Mouse (Mus musculus): Measurements from ENCODE around the gene Igf2r. TPM values are rescaled to one million over a fixed set of nuclear protein-coding genes. Genes with fewer than 3 reads are reported as not detected.

The Igf2r gene
- polyA plus RNA-seq, 1 experiment from 2014 or later: 43.7 TPM

DNA sequence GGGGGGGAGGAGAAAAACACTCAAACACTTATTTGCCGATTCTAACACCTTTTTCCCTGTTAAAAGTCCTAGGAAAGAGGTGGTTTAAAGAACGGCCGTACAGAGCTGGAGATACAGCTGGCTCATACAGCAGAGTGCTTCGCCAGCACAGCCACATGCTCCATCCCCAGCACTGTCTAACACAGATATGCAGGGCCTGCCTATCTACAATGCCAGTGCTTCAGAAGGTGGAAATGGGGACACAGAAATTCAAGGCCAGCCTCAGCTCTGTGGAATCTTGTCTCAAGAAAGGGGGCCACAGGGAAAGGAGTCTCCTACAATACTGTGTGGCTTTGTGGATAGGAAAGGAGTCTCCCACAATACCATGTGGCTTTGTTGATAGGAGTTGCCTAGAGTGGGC, 52.0 kb downstream of the Igf2r start:
- 62% methylated on average over 4 of the region's 4 CpGs for WGBS
- no peak overlapping the region for H3K4me3 ChIP-seq (ENCODE audit: low read depth, low read length)
- peaks cover 17% of the 10 kb centered on the region for H3K36me3 ChIP-seq (ENCODE audit: control insufficient read depth, insufficient read depth, low read length)
- no peak overlapping the region for H3K27ac ChIP-seq (ENCODE audit: low read depth, low read length)
- DNase-seq (ENCODE audit: low spot score) (no peak), ATAC-seq (replicated peaks; ENCODE audit: low FRiP score) (peak; percentile 63)
- no peaks in the 10 kb centered on the region for H3K27me3 ChIP-seq (replicated peaks; ENCODE audit: control insufficient read depth, insufficient read depth, low read length)
- peaks cover 4% of the 10 kb centered on the region; the same call in 1 of the 2 replicates for H3K4me1 ChIP-seq (replicated peaks; ENCODE audit: control insufficient read depth, insufficient read depth, low read length)
- no peaks in the 10 kb centered on the region for H3K9me3 ChIP-seq (ENCODE audit: control insufficient read depth, low read length)
- H3K9ac ChIP-seq (ENCODE audit: low read depth, low read length): no peak overlapping the region
- no peak overlapping the region for H3K4me2 ChIP-seq

DNA sequence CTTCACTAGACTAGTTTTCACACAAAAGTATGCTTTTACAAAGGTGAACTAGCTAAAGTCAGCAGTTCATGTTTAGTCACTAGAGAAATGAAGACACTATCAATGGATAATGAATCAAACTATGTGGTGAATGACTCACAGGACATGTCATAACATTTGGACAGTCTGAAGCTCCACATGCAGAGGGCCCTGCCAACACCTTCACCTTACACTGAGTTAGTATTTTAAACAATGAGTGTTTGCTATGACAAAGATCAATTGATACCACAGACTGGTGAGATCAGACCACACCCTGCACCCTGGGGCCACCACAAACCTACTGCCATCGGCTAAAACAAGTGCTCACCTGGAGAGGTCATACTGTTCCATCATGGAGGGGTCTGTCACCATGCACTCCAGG, 54.4 kb downstream of the Igf2r start:
- Histone ChIP-seq H3K27me3 (replicated peaks; ENCODE audit: control insufficient read depth, insufficient read depth, low read length) (no peaks in the 10 kb centered on the region), H3K36me3 (ENCODE audit: control insufficient read depth, insufficient read depth, low read length) (peaks cover 25% of the 10 kb centered on the region), H3K4me2 (no peak overlapping the region), H3K27ac (ENCODE audit: low read depth, low read length) (no peak overlapping the region), H3K9me3 (ENCODE audit: control insufficient read depth, low read length) (no peaks in the 10 kb centered on the region), H3K4me3 (ENCODE audit: low read depth, low read length) (no peak overlapping the region), H3K9ac (ENCODE audit: low read depth, low read length) (no peak overlapping the region), H3K4me1 (replicated peaks; ENCODE audit: control insufficient read depth, insufficient read depth, low read length) (peaks cover 4% of the 10 kb centered on the region; the same call in 1 of the 2 replicates)
- no peak for ATAC-seq (replicated peaks; ENCODE audit: low FRiP score)
- 47% methylated on average over 1 of the region's 1 CpGs for WGBS
- DNase-seq (ENCODE audit: low spot score): no peak

DNA sequence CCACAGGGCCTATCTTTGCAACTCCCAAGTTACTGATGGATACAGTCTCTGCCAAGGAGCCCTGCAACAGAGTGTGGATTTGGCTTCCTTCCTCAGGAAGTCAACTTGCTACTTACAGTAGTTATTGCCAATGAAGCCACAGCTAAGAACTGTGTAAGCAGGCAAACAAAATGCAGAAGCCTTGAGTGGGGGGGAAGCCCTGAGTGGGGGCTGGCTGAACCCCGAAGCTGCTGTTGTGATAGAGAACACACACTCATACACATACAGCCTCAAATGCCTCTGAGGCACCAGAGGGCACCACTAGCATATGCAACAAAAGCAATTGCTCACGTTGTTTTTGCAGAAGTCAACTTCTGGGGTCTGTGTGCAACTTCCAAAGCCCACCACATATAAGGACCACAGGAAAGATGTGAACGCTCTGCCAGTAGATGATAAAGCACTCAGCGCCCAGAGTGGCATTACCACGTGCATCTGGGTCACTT, 55.3 kb downstream of the Igf2r start:
- no peak for DNase-seq (ENCODE audit: low spot score)

DNA sequence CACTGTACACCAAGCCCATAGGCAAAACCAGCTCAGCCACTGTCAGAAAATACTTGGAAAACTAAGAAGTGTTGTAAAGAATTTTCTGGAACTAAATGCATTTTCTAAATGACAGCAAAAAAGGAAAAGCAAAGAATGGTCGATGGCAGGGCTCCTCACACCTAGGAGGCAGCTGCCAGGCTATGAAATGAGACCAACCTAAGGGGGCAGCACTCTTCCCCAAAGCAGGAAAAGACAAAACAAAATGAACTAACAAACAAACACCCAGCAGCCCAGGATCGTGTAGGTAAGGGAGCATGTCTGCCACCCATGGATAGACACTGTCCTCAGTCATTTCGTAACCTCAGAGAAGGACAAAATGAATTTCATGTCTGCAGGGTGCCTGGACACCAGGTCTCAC, 56.5 kb downstream of the Igf2r start:
- no peaks in the 10 kb centered on the region for H3K27me3 ChIP-seq (replicated peaks; ENCODE audit: control insufficient read depth, insufficient read depth, low read length)
- H3K9me3 ChIP-seq (ENCODE audit: control insufficient read depth, low read length): no peaks in the 10 kb centered on the region
- ATAC-seq (replicated peaks; ENCODE audit: low FRiP score) (no peak), DNase-seq (ENCODE audit: low spot score) (no peak)
- 79% methylated on average over 3 of the region's 3 CpGs for WGBS
- no peak overlapping the region for H3K4me2 ChIP-seq
- H3K9ac ChIP-seq (ENCODE audit: low read depth, low read length): no peak overlapping the region
- peaks cover 26% of the 10 kb centered on the region for H3K36me3 ChIP-seq (ENCODE audit: control insufficient read depth, insufficient read depth, low read length)
- no peak overlapping the region for H3K4me3 ChIP-seq (ENCODE audit: low read depth, low read length)
- H3K4me1 ChIP-seq (replicated peaks; ENCODE audit: control insufficient read depth, insufficient read depth, low read length): peaks cover 4% of the 10 kb centered on the region; the same call in 1 of the 2 replicates
- no peak overlapping the region for H3K27ac ChIP-seq (ENCODE audit: low read depth, low read length)

More for the DNA sequence above, 55.3 kb downstream of the Igf2r start:
- Histone ChIP-seq H3K27ac (ENCODE audit: low read depth, low read length) (no peak overlapping the region), H3K27me3 (replicated peaks; ENCODE audit: control insufficient read depth, insufficient read depth, low read length) (no peaks in the 10 kb centered on the region), H3K9me3 (ENCODE audit: control insufficient read depth, low read length) (no peaks in the 10 kb centered on the region), H3K9ac (ENCODE audit: low read depth, low read length) (no peak overlapping the region), H3K4me3 (ENCODE audit: low read depth, low read length) (no peak overlapping the region), H3K4me2 (no peak overlapping the region), H3K4me1 (replicated peaks; ENCODE audit: control insufficient read depth, insufficient read depth, low read length) (peaks cover 4% of the 10 kb centered on the region; the same call in 1 of the 2 replicates), H3K36me3 (ENCODE audit: control insufficient read depth, insufficient read depth, low read length) (peaks cover 22% of the 10 kb centered on the region)
- 56% methylated on average over 5 of the region's 5 CpGs for WGBS
- no peak for ATAC-seq (replicated peaks; ENCODE audit: low FRiP score)

DNA sequence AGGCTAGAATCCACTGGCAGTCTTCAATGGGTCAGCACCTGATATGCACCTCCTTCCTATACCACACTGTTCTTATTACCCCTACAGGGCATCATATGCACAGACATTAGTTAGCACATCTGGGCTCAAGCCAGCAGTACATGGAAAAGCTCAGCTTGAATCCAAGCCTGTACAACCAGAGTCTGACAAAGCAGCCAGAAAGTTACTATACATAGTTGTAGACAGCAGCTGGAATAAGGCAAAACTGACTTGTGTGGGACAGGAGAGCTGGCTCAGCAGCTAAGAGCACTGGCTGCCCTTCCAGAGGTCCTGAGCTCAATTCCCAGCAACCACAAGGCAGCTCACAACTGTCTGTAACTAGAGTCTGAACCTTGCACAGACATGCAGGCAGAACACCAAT, 57.3 kb downstream of the Igf2r start:
- ATAC-seq (replicated peaks; ENCODE audit: low FRiP score) (no peak), DNase-seq (ENCODE audit: low spot score) (no peak)
- Histone ChIP-seq H3K36me3 (ENCODE audit: control insufficient read depth, insufficient read depth, low read length) (peaks cover 26% of the 10 kb centered on the region), H3K4me3 (ENCODE audit: low read depth, low read length) (no peak overlapping the region), H3K27me3 (replicated peaks; ENCODE audit: control insufficient read depth, insufficient read depth, low read length) (no peaks in the 10 kb centered on the region), H3K4me1 (replicated peaks; ENCODE audit: control insufficient read depth, insufficient read depth, low read length) (no peaks in the 10 kb centered on the region), H3K9ac (ENCODE audit: low read depth, low read length) (no peak overlapping the region), H3K9me3 (ENCODE audit: control insufficient read depth, low read length) (no peaks in the 10 kb centered on the region), H3K27ac (ENCODE audit: low read depth, low read length) (no peak overlapping the region), H3K4me2 (no peak overlapping the region)

DNA sequence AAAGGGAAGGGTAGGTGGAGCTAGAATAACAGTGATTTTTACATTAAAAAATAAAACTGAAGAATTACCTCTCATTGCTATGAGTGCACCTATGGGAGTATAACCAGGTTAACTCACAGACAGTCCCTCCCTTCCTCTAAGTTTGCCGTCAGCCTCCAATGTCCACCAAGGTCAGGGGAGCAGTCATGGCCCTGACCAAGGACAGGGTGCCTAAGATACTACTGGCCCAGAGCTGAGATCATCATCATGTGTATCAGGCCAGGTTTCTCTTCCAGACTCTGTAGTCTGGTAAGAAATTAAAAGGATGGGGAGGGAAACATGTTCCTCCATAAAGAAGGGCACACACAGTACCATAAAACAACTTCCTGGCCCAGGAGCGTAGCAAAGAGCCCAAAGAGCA, 58.5 kb downstream of the Igf2r start:
- Histone ChIP-seq H3K9ac (ENCODE audit: low read depth, low read length) (no peak overlapping the region), H3K4me3 (ENCODE audit: low read depth, low read length) (no peak overlapping the region), H3K27ac (ENCODE audit: low read depth, low read length) (no peak overlapping the region), H3K9me3 (ENCODE audit: control insufficient read depth, low read length) (no peaks in the 10 kb centered on the region), H3K36me3 (ENCODE audit: control insufficient read depth, insufficient read depth, low read length) (peaks cover 16% of the 10 kb centered on the region), H3K4me2 (no peak overlapping the region), H3K4me1 (replicated peaks; ENCODE audit: control insufficient read depth, insufficient read depth, low read length) (no peaks in the 10 kb centered on the region), H3K27me3 (replicated peaks; ENCODE audit: control insufficient read depth, insufficient read depth, low read length) (no peaks in the 10 kb centered on the region)
- DNase-seq (ENCODE audit: low spot score) (no peak), ATAC-seq (replicated peaks; ENCODE audit: low FRiP score) (no peak)
- 88% methylated on average over 2 of the region's 2 CpGs for WGBS

DNA sequence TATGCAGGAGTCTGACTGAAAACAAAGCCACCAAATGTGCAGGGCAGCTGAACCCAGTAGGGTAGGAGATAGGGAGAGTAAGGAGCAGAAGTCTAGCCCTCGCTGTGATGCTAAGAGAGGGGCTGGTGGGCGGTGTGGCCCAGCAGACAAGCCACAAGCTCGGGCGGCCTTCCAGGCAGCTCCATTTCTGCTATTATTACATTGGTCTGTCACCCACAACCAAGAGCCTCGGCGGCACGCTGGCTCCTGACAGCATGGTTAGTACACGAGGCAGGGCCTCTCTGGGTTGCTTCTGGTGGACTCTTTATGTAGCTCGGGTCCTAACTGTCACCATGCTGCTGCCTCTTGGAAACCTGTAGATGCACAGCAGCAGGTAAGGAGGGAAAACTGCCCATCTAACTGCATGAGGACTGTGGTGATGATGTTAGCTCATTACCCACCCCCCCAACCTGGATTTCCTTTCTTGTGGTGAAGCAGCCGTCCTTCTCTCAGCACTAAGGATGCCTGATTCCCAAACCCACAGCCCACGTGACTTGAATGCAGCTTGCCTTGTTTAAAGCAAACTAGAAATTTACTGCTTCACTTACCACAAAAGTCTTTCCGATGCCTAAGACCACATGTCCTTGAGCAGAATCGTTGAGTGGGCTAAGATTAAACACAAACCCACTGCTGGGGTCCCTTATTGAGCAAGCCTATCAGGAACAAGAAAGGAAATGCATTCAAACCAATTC, 59.2 kb downstream of the Igf2r start:
- H3K4me2 ChIP-seq: no peak overlapping the region
- H3K27ac ChIP-seq (ENCODE audit: low read depth, low read length): no peak overlapping the region
- no peak for ATAC-seq (replicated peaks; ENCODE audit: low FRiP score)
- H3K4me3 ChIP-seq (ENCODE audit: low read depth, low read length): no peak overlapping the region
- no peaks in the 10 kb centered on the region for H3K27me3 ChIP-seq (replicated peaks; ENCODE audit: control insufficient read depth, insufficient read depth, low read length)
- no peak overlapping the region for H3K9ac ChIP-seq (ENCODE audit: low read depth, low read length)
- 70% methylated on average over 13 of the region's 13 CpGs for WGBS
- no peaks in the 10 kb centered on the region for H3K9me3 ChIP-seq (ENCODE audit: control insufficient read depth, low read length)
- peaks cover 16% of the 10 kb centered on the region for H3K36me3 ChIP-seq (ENCODE audit: control insufficient read depth, insufficient read depth, low read length)
- no peak for DNase-seq (ENCODE audit: low spot score)
- no peaks in the 10 kb centered on the region for H3K4me1 ChIP-seq (replicated peaks; ENCODE audit: control insufficient read depth, insufficient read depth, low read length)

DNA sequence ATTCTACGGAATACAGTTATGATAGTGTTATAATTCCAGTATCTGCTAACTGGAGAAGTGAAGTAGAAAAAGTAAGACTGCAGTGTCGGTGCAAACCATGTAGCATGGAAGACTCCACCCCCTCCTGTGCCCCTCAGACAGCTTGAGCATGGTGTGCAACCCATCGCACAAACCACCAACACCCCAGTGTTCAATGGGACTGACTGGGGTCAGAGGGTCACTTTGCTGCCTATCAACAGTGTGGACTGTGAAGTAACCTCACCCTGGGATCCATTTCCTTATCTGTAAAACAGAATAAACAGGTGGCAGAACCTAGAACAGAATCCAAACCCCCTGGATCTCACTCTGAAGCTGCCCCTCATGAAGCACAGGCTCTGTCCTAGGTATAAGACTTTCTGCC, 61.1 kb downstream of the Igf2r start:
- no peaks in the 10 kb centered on the region for H3K4me1 ChIP-seq (replicated peaks; ENCODE audit: control insufficient read depth, insufficient read depth, low read length)
- peaks cover 26% of the 10 kb centered on the region for H3K36me3 ChIP-seq (ENCODE audit: control insufficient read depth, insufficient read depth, low read length)
- no peak overlapping the region for H3K9ac ChIP-seq (ENCODE audit: low read depth, low read length)
- H3K4me2 ChIP-seq: no peak overlapping the region
- no peak overlapping the region for H3K4me3 ChIP-seq (ENCODE audit: low read depth, low read length)
- DNase-seq (ENCODE audit: low spot score): no peak
- no peaks in the 10 kb centered on the region for H3K27me3 ChIP-seq (replicated peaks; ENCODE audit: control insufficient read depth, insufficient read depth, low read length)
- H3K27ac ChIP-seq (ENCODE audit: low read depth, low read length): no peak overlapping the region
- WGBS: 81% methylated on average over 3 of the region's 3 CpGs
- H3K9me3 ChIP-seq (ENCODE audit: control insufficient read depth, low read length): no peaks in the 10 kb centered on the region
- no peak for ATAC-seq (replicated peaks; ENCODE audit: low FRiP score)

DNA sequence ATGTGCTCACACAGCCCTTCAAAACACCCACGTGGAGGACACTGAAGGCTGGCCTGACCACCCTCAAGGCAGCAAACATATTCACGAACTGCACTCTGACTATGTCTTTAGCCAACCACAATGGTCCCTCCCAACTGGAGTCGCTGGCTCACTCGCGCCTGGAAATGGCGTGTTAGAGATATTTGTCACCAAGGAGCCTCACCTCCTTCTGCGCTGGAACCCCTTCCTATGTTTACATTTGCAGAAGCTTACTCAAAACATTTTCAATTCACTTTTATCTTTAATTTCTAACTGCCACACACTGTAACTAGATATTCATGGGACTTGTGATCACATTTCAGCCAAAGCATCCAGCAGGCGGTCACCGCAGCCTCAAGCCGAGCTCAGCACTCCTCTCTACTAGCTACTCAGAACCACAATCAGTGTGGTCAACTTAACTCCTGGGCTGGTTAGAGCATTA, 62.8 kb downstream of the Igf2r start:
- H3K9me3 ChIP-seq (ENCODE audit: control insufficient read depth, low read length): no peaks in the 10 kb centered on the region
- no peak for DNase-seq (ENCODE audit: low spot score)
- 88% methylated on average over 10 of the region's 10 CpGs for WGBS
- no peak overlapping the region for H3K9ac ChIP-seq (ENCODE audit: low read depth, low read length)
- no peak for ATAC-seq (replicated peaks; ENCODE audit: low FRiP score)
- no peak overlapping the region for H3K4me2 ChIP-seq
- no peak overlapping the region for H3K4me3 ChIP-seq (ENCODE audit: low read depth, low read length)
- H3K27ac ChIP-seq (ENCODE audit: low read depth, low read length): no peak overlapping the region
- H3K27me3 ChIP-seq (replicated peaks; ENCODE audit: control insufficient read depth, insufficient read depth, low read length): no peaks in the 10 kb centered on the region
- peaks cover 31% of the 10 kb centered on the region for H3K36me3 ChIP-seq (ENCODE audit: control insufficient read depth, insufficient read depth, low read length)
- no peaks in the 10 kb centered on the region for H3K4me1 ChIP-seq (replicated peaks; ENCODE audit: control insufficient read depth, insufficient read depth, low read length)
